Mouse (Mus musculus): ENCODE measurements at regions not wholly inside any gene's neighbourhood (a gene's known extent, or its start where the extent isn't known, plus 50 kb on each side); places are given as distances from the start of the nearest gene placed in this dataset.
A peak's percentile ranks its signal among the peaks of the same experiment; 100 is the strongest.

- DNase-seq = no peak
Measured at GRCm38 (mm10) chr1:89207306-89207705, 137.1 kb downstream of the Sh3bp4 start.

DNA sequence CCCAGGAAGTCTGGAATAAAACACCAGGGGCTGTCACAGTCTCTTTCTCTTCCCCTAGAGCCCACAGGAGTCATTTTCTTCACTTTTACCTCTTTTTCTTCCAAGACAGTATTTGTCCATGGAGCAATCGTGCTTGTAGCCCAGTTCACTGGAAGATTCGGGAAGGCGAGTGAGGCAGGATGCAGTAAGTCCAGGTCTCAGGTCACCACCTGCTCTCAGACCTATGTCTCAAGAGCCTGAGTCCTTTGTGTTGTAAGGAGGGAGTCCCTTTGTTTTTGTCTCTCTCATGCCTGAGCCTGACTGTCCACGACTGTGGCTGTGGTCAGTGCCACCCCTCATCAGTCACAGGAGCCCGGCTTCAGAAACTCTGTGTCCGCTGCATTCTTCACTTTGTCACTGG is 140.9 kb downstream of the Sh3bp4 start:
- no peak for DNase-seq

DNA sequence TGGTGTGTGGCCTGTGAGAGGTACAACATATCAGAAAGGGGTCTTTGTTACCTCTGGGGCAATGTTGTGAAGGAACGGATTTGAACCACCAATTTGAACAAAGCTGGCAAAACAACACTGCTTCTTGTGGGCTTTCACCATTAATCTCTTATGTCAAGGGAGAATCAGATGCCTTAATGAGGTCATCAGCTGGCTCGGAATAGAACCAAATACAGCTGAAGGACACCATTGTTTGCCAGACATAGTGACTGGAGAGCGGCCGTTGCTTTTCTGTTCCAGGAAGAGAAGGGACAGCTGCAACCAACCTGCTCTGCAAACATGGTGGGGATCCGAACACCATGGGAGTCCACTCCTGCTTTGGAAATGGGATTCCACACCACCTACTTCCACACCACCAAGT is 158.2 kb downstream of the Sh3bp4 start:
- DNase-seq = no peak

DNA sequence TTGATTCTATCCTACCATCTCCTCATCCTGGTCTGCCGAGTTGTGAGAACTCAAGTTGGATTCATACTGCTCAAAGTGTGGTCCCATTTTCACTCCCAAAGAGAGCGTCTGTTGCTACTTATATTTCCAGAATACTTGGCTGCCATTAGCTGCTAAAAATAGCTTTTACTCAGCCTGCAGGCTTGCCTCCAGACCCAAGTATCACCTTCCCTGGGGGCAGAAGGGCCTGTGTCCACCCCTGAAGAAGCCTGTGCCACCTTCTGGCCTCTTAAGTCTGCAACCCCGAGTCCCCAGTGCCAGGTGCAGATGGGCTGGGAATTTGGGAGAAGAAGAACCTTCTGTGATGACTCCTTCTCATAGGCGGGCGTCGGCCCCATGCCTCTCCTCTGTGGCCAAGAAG is 161.5 kb downstream of the Sh3bp4 start:
- no peak for DNase-seq

DNA sequence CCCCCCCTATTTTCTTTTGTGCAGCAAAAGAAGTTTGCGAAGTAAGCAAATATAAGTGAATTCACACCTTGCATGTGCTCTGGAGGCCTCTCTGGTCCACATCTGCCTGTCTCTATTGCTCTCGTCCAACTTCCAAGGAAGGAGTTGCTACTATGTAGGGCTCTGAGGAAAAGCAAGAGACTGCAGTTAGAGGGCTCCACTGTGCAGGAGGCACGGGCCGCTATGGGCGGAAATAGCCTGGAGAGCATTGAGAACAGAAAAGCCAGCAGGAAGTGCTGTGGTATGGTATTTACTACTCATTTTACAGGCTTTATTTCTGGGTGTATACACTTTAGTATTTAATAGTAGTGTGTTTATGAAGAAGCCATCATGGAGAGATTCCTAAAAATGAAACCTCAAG is 162.2 kb downstream of the Sh3bp4 start:
- DNase-seq = no peak

GRCm38 (mm10) chr1:89234895-89235294 is 164.7 kb downstream of the Sh3bp4 start:
- no peak for DNase-seq

GRCm38 (mm10) chr1:89235296-89235695 is 165.1 kb downstream of the Sh3bp4 start:
- DNase-seq = peak; percentile 58 to 61

DNA sequence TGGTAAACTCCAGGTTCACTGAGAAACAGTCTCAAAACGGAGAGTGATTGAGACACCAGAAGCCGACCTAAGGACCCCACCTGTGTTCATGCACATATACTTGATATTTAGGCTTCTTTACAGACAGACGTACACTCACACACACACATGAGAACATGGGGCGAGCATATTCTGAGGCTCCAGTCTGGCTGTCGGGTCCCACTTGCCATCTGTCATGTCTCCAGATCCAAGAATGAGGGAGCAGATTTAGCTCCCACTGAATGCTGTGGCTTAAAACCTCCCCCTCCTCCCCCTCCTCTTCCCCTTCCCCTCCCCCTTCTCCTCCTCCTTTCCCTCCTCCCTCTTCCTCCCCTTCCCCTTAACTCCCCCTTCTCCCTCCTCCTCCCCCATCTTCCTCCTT is 167.5 kb downstream of the Sh3bp4 start:
- no peak for DNase-seq

DNA sequence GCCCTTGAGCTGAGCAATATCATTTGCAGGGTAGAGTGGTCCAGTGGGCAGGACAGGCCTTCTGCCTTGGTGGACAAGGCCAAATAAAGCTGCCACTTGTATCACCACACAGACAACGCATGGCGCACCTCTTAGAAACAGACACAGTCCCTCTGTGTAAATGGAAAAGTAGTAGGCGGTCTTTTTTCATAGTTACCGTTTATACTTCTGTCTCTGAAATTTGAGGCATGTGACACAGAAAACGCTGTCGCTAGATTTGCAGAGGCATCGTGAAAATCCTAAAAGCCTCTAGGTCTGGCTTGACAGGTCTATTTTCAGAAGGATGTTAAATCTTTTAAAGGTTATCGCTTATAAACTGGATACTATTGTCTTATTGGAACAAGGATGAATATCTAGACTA is 174.4 kb downstream of the Sh3bp4 start:
- DNase-seq = no peak

GRCm38 (mm10) chr1:89245202-89246003 is 175.2 kb downstream of the Sh3bp4 start:
- no peak for DNase-seq

GRCm38 (mm10) chr1:89251753-89252152 is 181.5 kb downstream of the Sh3bp4 start:
- no peak for DNase-seq

DNA sequence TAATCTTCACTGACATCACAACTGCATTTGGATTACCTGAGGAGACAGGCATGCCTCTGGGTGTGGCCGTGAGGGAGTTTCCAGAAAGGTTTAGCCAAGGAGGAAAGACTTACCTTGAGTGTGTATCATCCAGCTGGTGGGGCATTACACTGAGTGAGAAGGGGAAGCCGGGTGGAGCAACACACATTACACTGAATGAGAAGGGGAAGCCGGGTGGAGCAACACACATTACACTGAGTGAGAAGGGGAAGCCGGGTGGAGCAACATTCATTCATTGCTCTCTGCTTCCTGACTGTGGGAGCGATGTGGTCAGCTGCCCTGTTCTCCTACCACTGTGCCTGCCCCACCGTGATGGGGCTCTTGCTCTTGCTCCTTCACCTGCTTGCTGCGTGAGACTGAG is 182.3 kb downstream of the Sh3bp4 start:
- no peak for DNase-seq

DNA sequence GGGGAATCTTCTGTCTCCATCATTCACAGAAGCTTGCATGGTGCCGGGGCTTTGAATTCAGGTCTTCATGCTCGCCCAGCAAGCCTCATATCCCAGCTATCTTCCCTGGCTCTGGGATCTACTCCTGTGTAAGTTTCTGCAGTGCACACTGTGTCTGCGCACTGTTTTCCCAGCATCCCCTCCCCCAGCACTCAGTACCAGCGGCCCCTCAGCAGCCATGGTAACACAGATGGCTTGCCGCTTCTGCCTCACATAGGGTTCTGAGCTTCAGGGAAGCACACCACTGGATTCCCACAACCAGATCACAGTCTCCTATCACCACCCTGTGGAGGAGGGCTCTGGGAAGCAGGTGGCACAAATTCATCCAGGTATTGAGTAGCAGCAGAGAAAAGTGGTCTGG is 187.7 kb downstream of the Sh3bp4 start:
- DNase-seq = peak; percentile 27 to 37

GRCm38 (mm10) chr1:89265771-89266170 is 188.8 kb upstream of the Agap1 start:
- DNase-seq = no peak

GRCm38 (mm10) chr1:89268806-89269205 is 185.8 kb upstream of the Agap1 start:
- DNase-seq = no peak

DNA sequence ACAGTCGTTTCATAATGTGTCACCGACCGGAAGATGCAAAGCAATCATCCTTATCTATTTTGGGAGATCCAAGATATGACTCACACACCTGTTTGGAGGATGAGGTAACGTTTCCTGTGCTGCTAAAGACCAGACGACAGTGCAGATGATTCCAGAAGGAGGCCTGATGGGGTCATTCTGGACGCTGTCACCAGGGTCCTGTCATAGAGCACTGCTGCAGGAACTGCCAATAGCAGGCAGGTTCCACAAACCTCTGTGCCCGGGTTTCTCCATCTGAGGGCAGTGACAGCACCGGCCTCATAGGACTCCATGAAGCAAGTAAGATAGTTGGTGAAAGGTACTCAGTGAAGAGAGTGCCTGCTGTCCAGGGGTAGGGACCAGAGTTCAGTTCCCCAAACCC is 182.9 kb upstream of the Agap1 start:
- DNase-seq = no peak

DNA sequence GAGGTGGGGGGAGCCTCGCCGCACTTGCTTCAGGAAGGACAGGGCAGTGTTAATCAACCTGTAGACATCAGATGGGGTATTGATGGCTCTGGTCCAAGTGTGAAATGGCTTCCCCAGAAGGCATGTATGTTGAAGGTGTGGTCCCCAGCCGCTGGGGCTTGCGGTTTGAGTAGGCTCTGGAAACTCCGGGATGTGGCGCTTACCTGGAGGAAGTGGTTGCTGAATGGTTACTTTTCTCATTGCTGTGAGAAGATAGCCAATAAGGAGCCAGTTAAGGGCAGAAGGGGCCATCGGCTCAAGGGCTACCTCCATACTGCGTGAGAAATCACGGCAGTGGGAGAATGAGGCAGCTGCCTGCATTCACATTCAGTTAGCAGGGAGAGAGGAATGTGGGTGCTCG is 181.6 kb upstream of the Agap1 start:
- no peak for DNase-seq

DNA sequence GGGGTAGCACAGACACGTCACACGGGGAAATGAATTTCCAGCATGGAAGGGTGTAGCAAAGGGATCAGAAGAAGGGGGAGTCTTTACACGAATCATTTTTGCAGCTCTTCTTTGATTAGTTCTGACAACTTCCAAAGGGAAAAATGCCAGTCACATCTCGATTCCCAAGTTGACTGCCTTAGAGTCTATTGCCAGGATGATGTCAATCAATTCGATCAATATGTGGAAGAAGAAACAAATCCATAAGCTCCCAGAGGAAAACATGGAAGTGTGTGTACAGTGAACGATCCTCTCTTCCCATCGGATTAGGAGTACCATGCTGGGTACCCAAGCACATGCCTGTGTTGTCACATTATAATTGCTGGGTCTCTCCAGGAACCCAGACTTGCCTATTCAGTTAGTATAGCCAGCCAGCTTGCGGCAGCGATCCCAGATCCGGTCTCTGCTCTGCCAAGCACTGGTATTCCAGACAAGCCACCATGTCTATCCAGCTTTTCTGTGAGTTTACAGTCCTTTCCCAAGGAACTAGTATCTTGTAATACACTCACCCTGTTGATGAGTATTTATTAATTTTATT is 180.7 kb upstream of the Agap1 start:
- no peak for DNase-seq

DNA sequence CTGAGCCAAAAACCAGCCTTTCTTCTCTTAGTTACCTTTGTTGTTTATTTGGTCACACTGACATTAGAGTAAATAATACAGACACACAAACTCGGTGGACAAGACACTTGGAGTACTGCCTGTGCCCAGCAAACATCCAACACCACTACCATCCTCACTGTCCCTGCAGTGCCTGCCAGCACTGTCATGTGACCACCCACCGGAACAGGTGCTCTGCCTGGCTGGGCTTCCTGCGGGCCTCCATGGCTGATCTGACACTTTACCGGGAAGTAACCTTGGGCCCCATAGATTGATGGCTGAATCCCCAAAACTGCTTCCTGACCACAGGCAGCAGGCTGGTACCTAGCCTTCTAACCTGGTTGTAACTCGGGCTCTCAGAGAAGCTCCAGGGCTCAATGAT is 175.2 kb upstream of the Agap1 start:
- no peak for DNase-seq

GRCm38 (mm10) chr1:89281107-89281655 is 173.4 kb upstream of the Agap1 start:
- no peak for DNase-seq

DNA sequence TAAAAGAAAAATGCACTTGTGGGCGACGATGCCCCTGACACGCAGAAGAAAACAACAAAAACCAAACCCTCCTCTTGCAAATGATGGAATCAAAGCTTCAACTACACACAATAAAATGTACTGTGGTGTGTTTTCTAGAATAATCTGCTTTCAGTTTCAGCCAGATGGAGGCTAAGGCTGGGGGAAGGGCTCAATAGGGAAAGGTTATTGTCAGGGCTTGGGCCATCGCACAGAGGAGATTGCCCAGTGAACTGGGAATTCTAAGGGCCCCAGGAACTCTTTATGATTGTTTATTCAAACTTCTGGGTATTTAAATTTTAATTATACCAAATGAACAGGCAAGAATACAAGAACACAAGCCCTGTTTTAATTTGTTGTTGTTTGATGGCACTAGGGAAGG is 169.6 kb upstream of the Agap1 start:
- no peak for DNase-seq

DNA sequence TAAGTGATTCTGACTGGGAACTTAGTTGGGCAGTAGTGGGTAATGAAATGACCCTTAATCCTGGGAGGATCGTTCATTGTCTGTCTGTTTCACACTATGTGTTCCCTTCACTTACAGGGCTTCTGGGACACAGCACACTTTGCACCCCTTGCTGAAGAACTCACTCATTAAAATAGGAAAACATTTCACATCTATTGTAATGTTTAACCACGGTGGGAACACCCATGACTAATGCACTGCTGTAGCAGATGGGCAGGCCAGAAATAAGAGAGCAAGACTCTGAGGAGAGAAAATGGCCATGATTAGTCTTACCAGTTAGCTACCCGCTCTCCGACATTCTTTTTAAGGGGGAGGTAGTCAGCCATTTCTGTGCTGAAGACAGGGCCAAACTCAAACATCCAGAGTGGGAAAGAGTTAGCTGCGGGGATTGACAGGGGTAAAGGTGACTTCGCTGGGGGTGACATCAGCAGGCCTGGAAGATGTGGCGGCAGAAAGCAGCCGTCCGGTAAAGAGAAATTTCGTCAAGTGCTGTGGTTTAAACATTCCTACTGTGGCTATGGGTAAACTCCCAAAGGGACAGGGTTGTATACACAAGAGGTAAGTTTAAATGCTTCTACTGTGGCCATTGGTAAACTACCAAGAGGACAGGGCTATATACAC is 167.3 kb upstream of the Agap1 start:
- DNase-seq = no peak

GRCm38 (mm10) chr1:89288001-89288400 is 166.6 kb upstream of the Agap1 start:
- no peak for DNase-seq

DNA sequence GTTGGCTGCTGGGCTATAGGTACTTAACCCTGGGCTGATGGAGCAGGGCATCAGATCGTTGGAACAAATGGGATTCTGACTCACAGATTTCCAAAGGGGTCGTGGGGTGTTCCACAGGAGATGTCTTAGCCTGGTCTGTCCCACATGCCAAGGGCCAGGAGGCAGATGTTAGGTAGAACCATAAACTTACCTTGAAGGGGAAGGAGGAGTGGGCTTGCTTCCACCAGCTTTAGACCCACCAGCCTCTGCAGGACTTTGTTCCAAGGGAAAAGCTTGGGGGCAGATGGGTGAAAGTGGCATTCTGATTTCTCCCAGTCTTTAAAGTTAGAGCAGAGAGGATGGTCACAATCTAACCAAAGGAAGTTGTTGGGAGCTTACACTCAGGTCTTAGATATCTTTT is 165.7 kb upstream of the Agap1 start:
- no peak for DNase-seq

Data from layer of hippocampus, postnatal 36 days (tissue).